Mouse (Mus musculus): ENCODE results near the gene Numa1. TPM values are rescaled to one million over a fixed set of nuclear protein-coding genes. Genes with fewer than 3 reads are reported as not detected.

Numa1 gene
- polyA plus RNA-seq, 1 experiment from 2014 or later, result 56.5 TPM

Other genes with a start within 250 kb of the Numa1 start
- 5.2 and 6.0 TPM in 2 replicates for gene Phox2a, start 115.8 kb upstream of the Numa1 start, polyA plus RNA-seq (2015; fragmentation: Nextera tagmentation; extraction: Ambion mirVana)
- 39.7 and 49.4 TPM in 2 replicates for gene Inppl1, start 95.9 kb upstream of the Numa1 start, polyA plus RNA-seq (2015; fragmentation: Nextera tagmentation; extraction: Ambion mirVana)
- gene Folr2, start 76.9 kb upstream of the Numa1 start, polyA plus RNA-seq (2015; fragmentation: Nextera tagmentation; extraction: Ambion mirVana), result 1.7 and 2.0 TPM in 2 replicates
- 56.9 and 68.7 TPM in 2 replicates for gene Anapc15, start 70.4 kb upstream of the Numa1 start, polyA plus RNA-seq (2015; fragmentation: Nextera tagmentation; extraction: Ambion mirVana)
- 18.5 and 22.7 TPM in 2 replicates for gene Folr1, start 63.3 kb upstream of the Numa1 start, polyA plus RNA-seq (2015; fragmentation: Nextera tagmentation; extraction: Ambion mirVana)
- gene Lamtor1, start 28.2 kb upstream of the Numa1 start, polyA plus RNA-seq (2015; fragmentation: Nextera tagmentation; extraction: Ambion mirVana), result 147 and 154 TPM in 2 replicates
- 0.15 and 0.26 TPM in 2 replicates for gene Tomt, start 27.8 kb upstream of the Numa1 start, polyA plus RNA-seq (2015; fragmentation: Nextera tagmentation; extraction: Ambion mirVana)
- 8.3 and 9.3 TPM in 2 replicates for gene Lrrc51, start 216 bp upstream of the Numa1 start, polyA plus RNA-seq (2015; fragmentation: Nextera tagmentation; extraction: Ambion mirVana)
- gene Il18bp, start 84.6 kb downstream of the Numa1 start, polyA plus RNA-seq (2015; fragmentation: Nextera tagmentation; extraction: Ambion mirVana), result 2.3 and 3.1 TPM in 2 replicates
- 25.2 and 26.4 TPM in 2 replicates for gene Rnf121, start 131.4 kb downstream of the Numa1 start, polyA plus RNA-seq (2015; fragmentation: Nextera tagmentation; extraction: Ambion mirVana)
- gene Xndc1, start 131.4 kb downstream of the Numa1 start, polyA plus RNA-seq (2015; fragmentation: Nextera tagmentation; extraction: Ambion mirVana), result 26.0 TPM in 2 replicates
- 1.2 and 1.3 TPM in 2 replicates for gene Xntrpc, start 131.6 kb downstream of the Numa1 start, polyA plus RNA-seq (2015; fragmentation: Nextera tagmentation; extraction: Ambion mirVana)
- gene Trpc2, start 149.0 kb downstream of the Numa1 start, polyA plus RNA-seq (2015; fragmentation: Nextera tagmentation; extraction: Ambion mirVana), result not detected in 2 replicates
- gene Art1, start 167.6 kb downstream of the Numa1 start, polyA plus RNA-seq (2015; fragmentation: Nextera tagmentation; extraction: Ambion mirVana), result 0.48 and 1.2 TPM in 2 replicates
- gene Art5, start 175.4 kb downstream of the Numa1 start, polyA plus RNA-seq (2015; fragmentation: Nextera tagmentation; extraction: Ambion mirVana), result 0.53 and 0.61 TPM in 2 replicates
- gene Chrna10, start 182.7 kb downstream of the Numa1 start, polyA plus RNA-seq (2015; fragmentation: Nextera tagmentation; extraction: Ambion mirVana), result not detected in 2 replicates